Mouse (Mus musculus) limb, embryonic 12.5 days (tissue): ENCODE results near the gene Slain2. TPM values are rescaled to one million over a fixed set of nuclear protein-coding genes. Genes with fewer than 3 reads are reported as not detected.
"Not testable (repeated sequence)": the region's sequence is repeated elsewhere in the genome, so short reads cannot be mapped to it uniquely, and the experiment has no call there.

Experiments used
- ATAC-seq: fragments of 200-750 bp; cut with Nextera tagmentation; 2 replicates; pipeline ENCODE4 v1.8.0; 2017; ENCODE audit warnings: low read depth, moderate TSS enrichment; ENCODE audit not compliant: insufficient number of reproducible peaks, insufficient read depth, low FRiP score, low TSS enrichment
- H3K27ac ChIP-seq: fragments of 300-500 bp; sonication (generic); 2 replicates; pipeline ENCODE4 v1.5.1; 2016; ENCODE audit warnings: mild to moderate bottlenecking, moderate library complexity
- H3K27me3 ChIP-seq: fragments of 300-500 bp; sonication (generic); 2 replicates; pipeline ENCODE4 v1.6.1; 2016; ENCODE audit warnings: mild to moderate bottlenecking, moderate library complexity
- H3K36me3 ChIP-seq: fragments of 300-500 bp; sonication (generic); 2 replicates; pipeline ENCODE4 v1.6.1; 2016; ENCODE audit warnings: mild to moderate bottlenecking, moderate library complexity
- H3K4me1 ChIP-seq: fragments of 300-500 bp; sonication (generic); replicated peaks from 2 replicates; pipeline ENCODE4 v1.6.1; 2016
- H3K4me2 ChIP-seq: fragments of 300-500 bp; sonication (generic); 2 replicates; pipeline ENCODE4 v1.6.1; 2016; ENCODE audit warnings: mild to moderate bottlenecking, moderate library complexity
- H3K4me3 ChIP-seq: fragments of 300-500 bp; sonication (generic); replicated peaks from 2 replicates; pipeline ENCODE4 v1.5.1; 2016; ENCODE audit warnings: mild to moderate bottlenecking
- H3K9ac ChIP-seq: fragments of 300-500 bp; sonication (generic); replicated peaks from 2 replicates; pipeline ENCODE4 v1.6.1; 2016; ENCODE audit warnings: mild to moderate bottlenecking, moderate library complexity
- H3K9me3 ChIP-seq: fragments of 300-500 bp; sonication (generic); 2 replicates; pipeline ENCODE4 v1.6.1; 2016; ENCODE audit warnings: mild to moderate bottlenecking, moderate library complexity
- WGBS: fragments of 180-500 bp; shearing (Covaris S2); methylation state at CpG from one replicate; pipeline ENCODE4 v1.1.7; 2016; 5-methylcytosine and 5-hydroxymethylcytosine counted together
- polyA plus RNA-seq: library from polyadenylated mRNA; unstranded; fragments of >200 nt; fragmentation: Nextera tagmentation; extraction: Ambion mirVana; gene quantifications from 2 replicates; pipeline ENCODE4 v1.2.1, GENCODE M21; 2016

Slain2 gene
- polyA plus RNA-seq, 1 experiment from 2014 or later = 21.2 TPM

DNA sequence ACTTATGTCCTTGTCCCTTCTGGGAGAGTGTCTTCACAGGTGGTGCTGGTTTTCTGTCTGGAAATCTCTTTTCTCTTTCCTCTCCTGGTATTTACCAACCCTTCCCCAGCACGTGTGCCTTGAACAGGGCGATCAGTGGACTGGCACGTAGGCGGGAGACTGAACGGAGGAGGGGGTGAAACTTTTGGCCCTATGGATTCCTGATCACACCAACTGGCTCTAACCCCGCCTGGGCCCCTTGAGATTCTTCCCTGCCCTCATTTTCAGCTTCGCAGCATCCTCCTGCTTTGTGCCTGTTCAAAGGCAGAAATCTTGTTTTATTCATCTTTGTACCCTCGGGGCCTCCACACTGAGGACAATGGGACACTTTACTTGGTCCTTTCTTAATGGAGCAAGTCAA lies 80.3 kb downstream of the Slain2 start:
- no peaks in the 10 kb centered on the region for H3K36me3 ChIP-seq
- no peak overlapping the region for H3K4me3 ChIP-seq
- WGBS = 75% methylated on average over 8 of the region's 8 CpGs
- no peaks in the 10 kb centered on the region for H3K9me3 ChIP-seq
- peaks cover 6% of the 10 kb centered on the region; the same call in 1 of the 2 replicates for H3K4me1 ChIP-seq
- H3K27ac ChIP-seq = no peak overlapping the region
- no peak for ATAC-seq
- peaks cover 3% of the 10 kb centered on the region; the same call in 1 of the 2 replicates for H3K27me3 ChIP-seq
- no peak overlapping the region for H3K9ac ChIP-seq
- H3K4me2 ChIP-seq = no peak overlapping the region

DNA sequence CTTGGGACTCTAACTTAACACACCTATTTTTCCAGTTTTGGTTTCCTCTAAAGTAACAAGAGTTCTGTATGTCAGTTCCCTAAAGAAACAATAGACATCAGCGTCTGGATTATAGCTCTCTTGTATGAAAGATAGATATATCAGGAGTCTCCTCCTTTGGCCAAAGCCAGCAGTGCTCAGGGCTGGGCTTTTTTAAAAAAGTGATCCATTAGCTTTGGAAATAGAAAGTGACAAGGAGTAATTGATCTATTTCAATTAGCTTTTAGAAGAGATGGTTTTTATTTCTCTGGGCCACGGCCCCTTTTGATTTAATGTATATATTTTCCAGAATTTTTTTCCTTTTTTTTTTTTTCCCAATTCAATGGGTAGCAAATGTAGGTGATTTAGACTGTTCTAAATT lies 80.8 kb downstream of the Slain2 start:
- Histone ChIP-seq H3K9ac (no peak overlapping the region), H3K4me2 (no peak overlapping the region), H3K9me3 (no peaks in the 10 kb centered on the region), H3K36me3 (no peaks in the 10 kb centered on the region), H3K4me3 (no peak overlapping the region), H3K27me3 (peaks cover 3% of the 10 kb centered on the region; the same call in 1 of the 2 replicates), H3K27ac (no peak overlapping the region), H3K4me1 (peaks cover 6% of the 10 kb centered on the region; the same call in 1 of the 2 replicates)
- 75% methylated on average over 2 of the region's 2 CpGs for WGBS
- no peak for ATAC-seq

DNA sequence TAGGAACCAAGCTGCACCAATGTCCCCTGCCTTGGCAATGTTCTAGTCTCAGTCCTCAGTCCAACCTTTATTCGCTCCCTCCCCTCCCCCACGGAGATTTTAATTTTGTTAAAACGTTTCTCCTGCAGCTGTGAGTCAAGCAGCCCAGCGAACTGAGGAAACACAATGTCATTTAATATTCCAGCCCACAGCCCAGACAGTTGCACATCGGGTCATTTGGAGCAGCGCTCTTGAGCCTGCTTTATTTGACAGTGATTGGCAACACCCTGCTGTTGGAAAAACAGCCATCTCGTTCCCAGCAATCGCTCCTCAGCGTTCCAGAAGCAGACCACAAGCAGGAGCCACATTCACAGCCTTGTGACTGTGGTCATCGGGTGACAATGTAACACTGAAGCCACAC lies 81.3 kb downstream of the Slain2 start:
- peaks cover 2% of the 10 kb centered on the region; the same call in 1 of the 2 replicates for H3K4me1 ChIP-seq
- H3K27ac ChIP-seq = no peak overlapping the region
- no peak overlapping the region for H3K4me3 ChIP-seq
- H3K9me3 ChIP-seq = no peaks in the 10 kb centered on the region
- H3K27me3 ChIP-seq = peaks cover 3% of the 10 kb centered on the region; the same call in 1 of the 2 replicates
- no peaks in the 10 kb centered on the region for H3K36me3 ChIP-seq
- H3K4me2 ChIP-seq = no peak overlapping the region
- 44% methylated on average over 10 of the region's 10 CpGs for WGBS
- no peak for ATAC-seq
- H3K9ac ChIP-seq = no peak overlapping the region

DNA sequence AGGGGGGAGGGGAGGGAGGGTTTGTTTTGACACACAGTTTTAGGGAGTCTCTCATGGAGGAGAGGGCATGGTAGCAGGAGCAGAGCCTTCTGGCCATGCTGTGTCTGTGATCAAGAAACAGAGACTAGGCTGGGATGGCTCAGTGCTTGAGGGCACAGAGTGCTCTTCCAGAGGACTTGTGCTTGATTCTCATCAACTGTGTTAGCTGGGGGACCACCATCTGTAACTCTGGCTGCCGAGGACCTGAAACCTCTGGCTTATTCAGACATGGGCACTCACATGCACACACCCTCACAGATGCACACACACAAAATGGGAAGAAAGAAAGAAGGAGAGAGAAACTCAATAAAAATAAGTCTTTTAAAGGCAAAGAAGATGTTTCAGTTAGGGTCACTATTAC lies 84.4 kb downstream of the Slain2 start:
- H3K4me1 ChIP-seq, H3K4me2 ChIP-seq, H3K27me3 ChIP-seq, H3K9me3 ChIP-seq, H3K36me3 ChIP-seq, ATAC-seq, H3K27ac ChIP-seq, H3K9ac ChIP-seq, H3K4me3 ChIP-seq: not testable (repeated sequence)
- 69% methylated on average over 1 of the region's 1 CpGs for WGBS

DNA sequence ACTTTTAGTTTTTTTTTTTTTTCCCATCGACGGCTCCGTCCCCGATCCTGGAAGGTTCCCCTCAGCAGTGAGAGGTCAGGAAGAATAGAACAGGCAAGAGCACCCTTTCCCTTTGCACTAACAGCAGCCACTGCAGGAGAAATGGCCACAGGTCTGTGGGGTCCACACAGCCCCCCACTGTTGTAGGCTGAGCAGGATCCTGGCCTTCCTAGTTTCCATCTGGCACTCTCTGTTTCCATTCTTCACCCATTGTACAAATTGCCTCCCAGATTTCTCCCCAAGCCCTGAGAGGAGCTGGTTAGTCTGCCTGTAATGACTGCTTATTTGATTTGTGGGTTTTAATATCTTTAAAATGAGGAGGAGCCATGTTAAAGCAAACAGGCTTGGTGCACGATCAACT lies 89.9 kb downstream of the Slain2 start:
- Histone ChIP-seq H3K4me3 (no peak overlapping the region), H3K9ac (no peak overlapping the region), H3K4me2 (no peak overlapping the region), H3K4me1 (peaks cover 8% of the 10 kb centered on the region), H3K27me3 (peaks cover 51% of the 10 kb centered on the region), H3K36me3 (no peaks in the 10 kb centered on the region), H3K27ac (no peak overlapping the region), H3K9me3 (no peaks in the 10 kb centered on the region)
- 87% methylated on average over 5 of the region's 5 CpGs for WGBS
- no peak for ATAC-seq

DNA sequence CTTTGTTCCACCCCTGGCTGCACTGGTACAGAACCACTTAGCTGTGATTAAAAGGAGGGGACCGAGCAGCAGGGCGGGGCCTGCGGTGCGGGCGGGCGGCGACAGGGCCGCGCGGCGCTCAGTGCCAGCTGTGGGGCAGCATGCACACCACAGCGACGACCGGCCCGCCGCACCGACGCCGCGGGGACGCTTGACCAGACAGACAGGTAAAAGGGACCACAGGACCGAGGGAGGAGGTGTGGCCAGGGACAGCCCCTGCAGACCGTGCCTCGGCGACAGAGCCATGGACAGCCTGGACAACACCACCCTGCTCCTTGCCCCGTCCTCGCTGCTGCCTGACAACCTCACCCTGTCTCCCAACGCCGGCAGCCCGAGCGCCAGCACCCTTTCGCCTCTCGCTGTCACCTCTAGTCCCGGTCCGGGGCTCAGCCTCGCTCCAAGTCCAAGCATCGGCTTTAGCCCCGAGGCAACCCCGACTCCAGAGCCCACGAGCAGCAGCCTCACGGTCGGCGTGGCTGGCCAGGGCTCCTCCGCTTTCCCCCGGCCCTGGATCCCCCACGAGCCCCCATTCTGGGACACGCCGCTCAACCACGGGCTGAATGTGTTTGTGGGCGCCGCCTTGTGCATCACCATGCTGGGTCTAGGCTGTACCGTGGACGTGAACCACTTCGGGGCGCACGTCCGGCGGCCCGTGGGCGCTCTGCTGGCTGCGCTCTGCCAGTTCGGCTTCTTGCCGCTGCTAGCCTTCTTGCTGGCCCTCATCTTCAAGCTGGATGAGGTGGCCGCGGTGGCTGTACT lies 92.9 kb downstream of the Slain2 start, which contains the start of gene Slc10a4:
TSS of gene Slc10a4 (plus strand) at position 100 of the 798 bp plus-strand sequence.
- ATAC-seq = peak; percentile 76; the same call in 1 of the 2 replicates

DNA sequence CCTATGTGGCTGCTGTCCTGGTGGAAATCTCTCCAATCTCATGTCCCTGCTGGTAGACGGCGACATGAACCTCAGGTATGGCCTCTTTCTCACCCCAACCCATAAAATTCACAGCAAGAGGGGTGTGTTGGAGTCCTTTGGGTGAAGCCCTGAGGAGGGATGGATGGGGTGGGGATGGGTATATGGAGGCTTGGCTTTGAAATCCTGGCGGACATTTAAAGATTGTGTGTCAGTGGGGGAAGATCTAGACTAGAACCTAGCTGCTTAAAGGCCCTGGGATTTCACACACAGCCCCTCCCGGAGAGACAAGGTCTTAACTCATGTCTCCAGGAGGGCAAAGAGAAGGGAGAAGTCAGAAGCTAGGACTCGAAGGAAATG lies 93.5 kb downstream of the Slain2 start:
- Histone ChIP-seq H3K27ac (no peak overlapping the region), H3K27me3 (peaks cover 65% of the 10 kb centered on the region), H3K9me3 (no peaks in the 10 kb centered on the region), H3K4me3 (peak overlapping the region; percentile 43), H3K4me2 (peak overlapping the region; percentile 68), H3K4me1 (peaks cover 8% of the 10 kb centered on the region), H3K36me3 (no peaks in the 10 kb centered on the region), H3K9ac (no peak overlapping the region)
- no peak for ATAC-seq
- 38% methylated on average over 5 of the region's 5 CpGs for WGBS

More for the DNA sequence above, 92.9 kb downstream of the Slain2 start, which contains the start of gene Slc10a4:
- Histone ChIP-seq H3K9me3 (no peaks in the 10 kb centered on the region), H3K27ac (no peak within 1 kb of the TSS), H3K9ac (no peak within 1 kb of the TSS; the same call in 1 of the 2 replicates), H3K4me1 (peaks cover 8% of the 10 kb centered on the region), H3K4me2 (peak within 1 kb of the TSS; percentile 68), H3K36me3 (no peaks in the 10 kb centered on the region), H3K27me3 (peaks cover 59% of the 10 kb centered on the region), H3K4me3 (peak within 1 kb of the TSS; percentile 43)
- 7% methylated on average over 65 of the region's 65 CpGs for WGBS

DNA sequence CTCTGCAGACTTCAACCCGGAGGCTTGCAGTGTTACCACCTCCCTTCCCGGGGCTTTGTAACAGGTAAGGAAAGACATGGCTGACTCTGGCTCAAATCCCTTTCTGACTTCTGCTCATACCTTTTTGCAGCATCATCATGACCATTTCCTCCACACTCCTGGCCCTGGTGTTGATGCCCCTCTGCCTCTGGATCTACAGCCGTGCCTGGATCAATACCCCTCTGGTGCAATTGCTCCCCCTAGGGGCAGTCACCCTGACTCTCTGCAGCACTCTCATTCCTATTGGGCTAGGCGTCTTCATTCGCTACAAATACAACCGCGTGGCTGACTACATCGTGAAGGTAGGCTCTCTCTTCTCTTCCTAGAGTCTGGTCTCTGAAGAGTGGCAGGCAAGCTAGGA lies 94.1 kb downstream of the Slain2 start:
- not testable (repeated sequence) for H3K9ac ChIP-seq, H3K9me3 ChIP-seq, H3K27ac ChIP-seq, H3K4me3 ChIP-seq, H3K36me3 ChIP-seq, ATAC-seq, H3K4me1 ChIP-seq, H3K4me2 ChIP-seq
- WGBS = 40% methylated on average over 8 of the region's 8 CpGs
- H3K27me3 ChIP-seq = peaks cover 70% of the 10 kb centered on the region

DNA sequence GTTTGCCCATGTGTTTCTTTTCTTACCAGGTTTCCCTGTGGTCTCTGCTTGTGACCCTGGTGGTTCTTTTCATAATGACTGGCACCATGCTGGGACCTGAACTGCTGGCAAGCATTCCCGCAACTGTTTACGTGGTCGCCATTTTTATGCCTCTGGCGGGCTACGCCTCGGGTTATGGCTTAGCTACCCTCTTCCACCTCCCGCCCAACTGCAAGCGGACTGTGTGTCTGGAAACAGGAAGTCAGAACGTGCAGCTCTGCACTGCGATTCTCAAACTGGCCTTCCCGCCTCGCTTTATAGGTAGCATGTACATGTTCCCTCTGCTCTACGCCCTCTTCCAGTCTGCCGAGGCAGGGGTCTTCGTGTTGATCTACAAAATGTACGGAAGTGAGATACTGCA lies 97.7 kb downstream of the Slain2 start:
- H3K36me3 ChIP-seq, H3K9me3 ChIP-seq, ATAC-seq, H3K9ac ChIP-seq, H3K27ac ChIP-seq, H3K4me3 ChIP-seq, H3K4me2 ChIP-seq: not testable (repeated sequence)
- 72% methylated on average over 16 of the region's 16 CpGs for WGBS
- H3K4me1 ChIP-seq = peaks cover 21% of the 10 kb centered on the region
- H3K27me3 ChIP-seq = peaks cover 59% of the 10 kb centered on the region

DNA sequence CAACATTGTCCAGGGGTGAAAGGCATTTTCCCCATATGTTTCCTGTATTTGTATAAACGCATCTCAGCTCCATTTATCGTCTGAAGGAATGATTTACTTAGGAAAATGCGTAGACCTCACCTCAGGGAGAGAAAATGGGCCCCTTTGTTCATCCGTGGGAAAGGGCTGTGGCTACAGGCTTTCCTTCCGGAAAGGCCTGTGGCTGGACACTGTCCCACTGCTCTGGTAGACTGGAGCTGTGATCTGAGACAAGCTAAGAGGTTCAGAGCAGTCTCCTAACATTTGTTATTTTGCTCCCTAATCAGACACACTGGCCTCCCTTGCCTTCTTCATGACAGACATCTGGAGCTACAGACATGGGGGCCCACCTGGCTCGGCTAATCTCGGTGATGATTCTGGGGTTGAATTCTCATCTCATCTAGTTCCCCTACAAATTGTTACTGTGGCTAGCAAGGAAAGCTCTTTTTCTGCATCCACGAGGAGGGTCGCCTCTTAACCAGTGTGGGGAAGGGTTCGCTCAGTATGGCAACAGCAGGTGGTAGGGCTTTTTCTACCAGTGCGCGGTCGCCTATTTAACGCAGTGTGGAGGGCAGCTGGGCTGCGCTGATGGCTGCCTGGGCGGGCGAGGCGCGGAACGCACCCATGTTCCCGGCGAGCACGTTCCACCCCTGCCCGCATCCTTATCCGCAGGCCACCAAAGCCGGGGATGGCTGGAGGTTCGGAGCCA lies 98.9 kb downstream of the Slain2 start:
- not testable (repeated sequence) for H3K9ac ChIP-seq, H3K36me3 ChIP-seq, H3K9me3 ChIP-seq, H3K27ac ChIP-seq
- Histone ChIP-seq H3K27me3 (peaks cover 51% of the 10 kb centered on the region), H3K4me2 (peak overlapping the region; percentile 67), H3K4me3 (peak overlapping the region; percentile 44), H3K4me1 (peaks cover 21% of the 10 kb centered on the region)
- ATAC-seq = peak; percentile 35; the same call in 1 of the 2 replicates
- 20% methylated on average over 27 of the region's 27 CpGs for WGBS

DNA sequence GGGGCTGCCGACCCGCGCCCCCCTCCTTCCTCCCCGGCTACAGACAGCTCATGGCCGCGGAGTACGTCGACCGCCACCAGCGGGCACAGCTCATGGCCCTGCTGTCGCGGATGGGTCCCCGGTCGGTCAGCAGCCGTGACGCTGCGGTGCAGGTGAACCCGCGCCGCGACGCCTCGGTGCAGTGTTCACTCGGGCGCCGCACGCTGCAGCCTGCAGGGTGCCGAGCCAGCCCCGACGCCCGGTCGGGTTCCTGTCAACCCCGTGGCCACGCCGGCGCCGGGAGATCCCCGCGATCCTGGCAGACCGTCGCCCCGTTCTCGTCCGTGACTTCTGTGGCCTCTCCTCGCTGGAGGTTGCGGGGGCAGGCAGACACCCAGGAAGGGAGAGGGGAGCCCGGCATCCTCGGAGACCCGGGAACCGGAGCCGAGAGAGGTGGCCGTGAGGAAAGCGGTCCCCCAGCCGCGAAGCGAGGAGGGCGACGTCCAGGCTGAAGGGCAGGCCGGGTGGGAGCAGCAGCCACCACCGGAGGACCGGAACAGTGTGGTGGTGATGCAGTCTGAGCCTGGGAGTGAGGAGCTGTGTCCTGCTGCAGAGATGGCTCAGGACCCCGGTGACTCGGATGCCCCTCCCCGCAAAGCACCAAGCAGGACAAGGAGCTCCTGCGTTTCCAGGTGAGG lies 99.6 kb downstream of the Slain2 start:
- peak; percentile 48; the same call in 1 of the 2 replicates for ATAC-seq
- not testable (repeated sequence) for H3K27ac ChIP-seq
- peak overlapping the region; percentile 42 for H3K9ac ChIP-seq

More for the DNA sequence above, 99.6 kb downstream of the Slain2 start:
- peak overlapping the region; percentile 67 for H3K4me2 ChIP-seq
- peak overlapping the region; percentile 44 for H3K4me3 ChIP-seq
- peaks cover 21% of the 10 kb centered on the region for H3K4me1 ChIP-seq
- H3K27me3 ChIP-seq = peaks cover 46% of the 10 kb centered on the region
- 1% methylated on average over 64 of the region's 65 CpGs for WGBS
- H3K9me3 ChIP-seq, H3K36me3 ChIP-seq: not testable (repeated sequence)
